Mouse (Mus musculus) megakaryocyte, embryonic 14.5 days (primary cell): ENCODE measurements at regions not wholly inside any gene's neighbourhood (a gene's known extent, or its start where the extent isn't known, plus 50 kb on each side); places are given as distances from the start of the nearest gene placed in this dataset.

Experiments used
- FLI1 ChIP-seq: IDR thresholded peaks from 2 replicates; pipeline ENCODE4 v1.6.1; 2012; ENCODE audit warnings: low read length, inconsistent platforms, mixed read lengths
- GATA1 ChIP-seq: IDR thresholded peaks from 3 replicates; pipeline ENCODE4 v1.6.1; 2012; ENCODE audit warnings: mixed read lengths, low read length, inconsistent platforms, borderline replicate concordance

DNA sequence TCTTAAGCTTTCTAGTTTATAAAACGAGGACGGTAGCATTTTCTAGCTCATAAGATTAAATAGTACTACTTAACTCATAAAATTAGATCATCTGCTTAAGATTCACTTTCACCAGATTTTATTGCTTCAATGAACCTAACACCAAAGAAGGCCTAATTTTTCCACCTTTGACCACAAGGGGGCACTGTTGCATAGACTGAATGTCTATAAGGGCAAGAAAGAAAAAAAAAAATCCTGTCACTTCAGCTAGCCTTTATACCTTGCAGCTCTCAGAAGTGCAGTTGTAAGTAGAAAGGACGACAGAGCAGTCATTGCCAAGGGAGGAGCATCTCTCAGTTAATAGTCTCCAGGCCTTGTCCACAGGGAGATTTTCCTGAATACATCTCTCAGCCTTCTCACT lies 447.7 kb downstream of the Dad1 start:
- TF ChIP-seq GATA1 (no peak), FLI1 (no peak)
